Mouse (Mus musculus) cerebellum, adult 11-12 months (tissue): ENCODE results near the gene Prkcz.

Experiments used
- DNase-seq: peaks from one replicate; pipeline ENCODE4 v3.0.0; 2022

The Prkcz gene

DNA sequence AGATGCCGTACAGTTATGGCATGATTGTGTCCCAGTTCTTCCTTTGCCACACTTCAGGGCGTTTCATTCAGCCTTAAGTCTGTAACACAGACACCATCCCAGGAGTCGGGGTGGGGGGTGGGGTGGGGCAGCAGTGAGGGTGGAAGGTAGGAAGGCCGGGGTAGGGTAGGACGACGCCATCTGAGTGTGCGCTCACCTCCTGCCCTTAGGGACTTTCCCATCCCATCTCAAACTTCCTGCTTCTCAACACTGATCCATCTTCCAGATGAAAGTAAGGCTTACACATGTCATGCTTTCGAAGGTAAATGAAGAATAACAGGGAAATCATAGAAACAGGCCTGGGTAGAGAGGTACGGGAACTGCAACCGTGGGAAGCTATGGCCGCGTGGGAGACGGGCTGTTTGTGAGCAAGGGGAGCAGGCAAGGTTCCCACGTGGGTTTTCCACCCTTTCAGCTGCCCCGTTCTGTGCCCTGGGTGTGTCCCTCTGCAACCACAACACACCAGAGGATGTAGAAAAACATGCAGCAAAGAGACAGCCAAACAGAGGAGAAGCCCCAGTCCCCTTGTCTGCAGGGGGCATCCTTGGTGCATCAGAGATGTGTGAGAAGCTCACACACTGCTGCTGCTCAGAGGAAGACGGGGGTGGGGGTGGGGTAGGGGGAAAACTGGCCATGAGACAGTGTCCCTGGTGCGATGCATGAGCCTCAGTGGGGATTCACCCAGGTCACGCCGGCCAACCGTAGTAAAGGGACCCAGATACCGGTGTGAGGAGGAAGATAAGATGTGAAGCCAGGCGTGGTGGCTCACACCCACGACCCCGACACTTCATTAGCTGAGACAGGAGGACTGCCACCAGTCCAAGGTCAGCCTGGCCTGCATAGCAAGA, 54.6 kb downstream of the Prkcz start:
- DNase-seq: peak; percentile 47

- peak; percentile 63 for DNase-seq
These were observed 55.6 kb downstream of the Prkcz start for GRCm38 (mm10) chr4:155305531-155306031.

- no peak for DNase-seq
These were observed 56.6 kb downstream of the Prkcz start for GRCm38 (mm10) chr4:155304508-155305096.

GRCm38 (mm10) chr4:155301965-155302364, 59.2 kb downstream of the Prkcz start:
- DNase-seq: peak; percentile 67

GRCm38 (mm10) chr4:155301098-155301447, 60.1 kb downstream of the Prkcz start:
- no peak for DNase-seq

DNA sequence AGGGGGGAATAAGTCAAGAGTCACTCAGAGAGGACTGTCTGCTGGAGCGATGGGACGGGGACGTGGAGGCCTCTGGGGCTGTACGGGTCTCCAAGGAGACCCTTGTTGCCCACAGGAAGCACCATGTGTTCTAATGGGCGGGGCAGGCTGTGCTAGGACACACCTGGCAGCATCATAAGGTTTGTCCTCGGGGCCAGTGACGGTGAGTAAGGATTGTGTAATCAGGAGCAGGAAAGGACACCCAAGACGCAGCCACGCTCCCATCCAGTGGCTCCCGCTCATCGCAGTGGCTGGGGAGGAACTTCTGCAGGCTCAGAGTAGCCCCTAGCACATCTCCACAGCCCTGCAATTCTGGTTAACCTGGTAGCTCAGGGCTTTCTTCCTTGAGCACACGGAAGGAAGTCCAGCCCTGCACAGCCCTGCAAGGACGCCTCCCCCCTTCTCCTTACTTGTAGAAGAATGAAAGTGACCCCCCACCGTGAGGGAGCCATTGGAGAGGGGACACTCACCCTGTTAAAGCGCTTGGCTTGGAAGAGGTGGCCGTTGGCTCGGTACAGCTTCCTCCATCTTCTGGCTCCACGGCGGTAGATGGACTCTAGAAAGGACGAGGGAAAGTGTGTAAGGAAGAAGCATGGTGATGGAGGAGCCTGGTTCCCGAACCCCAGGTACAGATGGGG, 60.6 kb downstream of the Prkcz start:
- DNase-seq: peak; percentile 62

DNA sequence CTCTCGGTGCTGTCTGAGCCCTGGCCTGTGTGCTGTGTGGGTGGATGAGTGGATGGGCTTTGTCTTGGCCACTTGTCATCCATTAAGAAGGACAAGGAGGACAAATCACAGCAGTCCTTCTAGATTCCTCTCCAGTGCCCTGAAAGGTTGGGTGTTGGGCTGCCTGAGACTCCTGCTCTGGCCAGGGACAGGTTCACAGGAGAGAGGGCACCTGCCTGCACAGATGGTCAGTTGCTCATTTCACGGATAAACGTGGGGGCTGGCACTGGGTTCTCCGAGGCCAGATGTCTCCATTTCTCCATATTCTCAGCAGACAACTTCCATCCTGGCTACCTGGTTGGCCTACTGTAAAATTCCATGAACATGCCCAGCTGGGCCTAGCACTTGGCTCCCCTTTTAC, 62.3 kb downstream of the Prkcz start:
- peak; percentile 96 for DNase-seq

DNA sequence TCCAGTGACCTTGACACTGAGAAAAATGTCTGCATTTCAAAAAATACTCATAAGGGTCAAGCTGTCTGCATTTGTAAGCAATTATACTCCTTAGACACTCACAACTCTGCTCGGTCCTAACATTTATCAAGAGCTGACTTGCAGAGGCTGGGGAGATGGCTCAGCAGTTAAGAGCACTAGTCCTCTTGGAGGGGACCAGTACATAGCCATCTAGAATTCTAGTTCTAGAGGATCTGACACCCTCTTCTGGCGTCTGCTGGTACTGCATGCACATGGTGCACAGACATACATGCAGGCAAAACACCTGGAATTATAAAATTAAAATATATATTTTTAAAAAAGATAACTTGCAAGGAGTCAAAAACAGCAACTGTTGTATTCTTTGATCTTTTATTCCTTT, 64.1 kb downstream of the Prkcz start:
- DNase-seq: peak; percentile 65

GRCm38 (mm10) chr4:155295996-155296395, 65.2 kb downstream of the Prkcz start:
- peak; percentile 73 for DNase-seq

GRCm38 (mm10) chr4:155295026-155295590, 66.1 kb downstream of the Prkcz start:
- peak; percentile 47 for DNase-seq

- peak; percentile 57 for DNase-seq
These were observed 66.8 kb downstream of the Prkcz start for GRCm38 (mm10) chr4:155294381-155294780.

DNA sequence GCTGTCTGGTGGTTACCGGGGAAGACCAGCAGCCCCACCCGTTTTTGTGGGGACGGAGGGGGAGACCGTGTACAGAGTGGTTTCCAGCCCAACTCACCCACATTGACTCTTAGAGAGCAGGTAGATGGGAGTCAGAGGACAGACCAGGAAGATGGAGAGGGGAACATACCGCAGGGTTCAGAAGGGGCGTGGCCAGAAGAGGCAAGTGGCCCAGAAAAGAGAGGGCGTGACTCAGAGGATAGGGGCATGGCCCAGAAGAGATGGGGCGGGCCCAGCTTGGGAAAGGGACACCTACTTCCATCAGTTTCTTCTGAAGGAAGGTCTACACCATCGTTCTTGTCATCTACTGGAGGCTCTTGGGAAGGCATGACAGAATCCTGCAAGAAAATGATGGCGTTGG, 68.3 kb downstream of the Prkcz start:
- DNase-seq: no peak

- DNase-seq: peak; percentile 95
These were observed 71.1 kb downstream of the Prkcz start for GRCm38 (mm10) chr4:155290045-155290444.

GRCm38 (mm10) chr4:155288586-155288985, 72.6 kb downstream of the Prkcz start:
- DNase-seq: no peak

- DNase-seq: peak; percentile 73
These were observed 73.4 kb downstream of the Prkcz start for GRCm38 (mm10) chr4:155287713-155288112.

DNA sequence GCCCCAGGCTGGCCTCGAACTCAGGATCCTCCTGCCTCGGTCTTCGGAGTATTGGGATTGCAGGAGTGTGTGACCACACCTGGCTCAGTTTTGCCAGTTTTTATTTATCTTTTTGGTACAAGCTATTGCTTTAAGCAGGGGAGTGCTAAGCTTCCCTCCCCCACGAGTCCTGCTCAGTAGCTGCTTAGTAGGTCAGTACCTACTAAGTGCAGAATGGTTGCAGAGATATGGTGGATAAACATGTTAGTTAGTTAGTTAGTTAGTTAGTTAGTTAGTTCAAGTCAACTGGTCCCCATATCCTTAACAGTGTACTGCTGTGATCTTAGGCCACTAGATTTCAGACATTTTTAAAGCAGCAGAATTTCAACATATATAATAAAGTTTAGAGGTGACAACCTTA, 75.1 kb downstream of the Prkcz start:
- no peak for DNase-seq

DNA sequence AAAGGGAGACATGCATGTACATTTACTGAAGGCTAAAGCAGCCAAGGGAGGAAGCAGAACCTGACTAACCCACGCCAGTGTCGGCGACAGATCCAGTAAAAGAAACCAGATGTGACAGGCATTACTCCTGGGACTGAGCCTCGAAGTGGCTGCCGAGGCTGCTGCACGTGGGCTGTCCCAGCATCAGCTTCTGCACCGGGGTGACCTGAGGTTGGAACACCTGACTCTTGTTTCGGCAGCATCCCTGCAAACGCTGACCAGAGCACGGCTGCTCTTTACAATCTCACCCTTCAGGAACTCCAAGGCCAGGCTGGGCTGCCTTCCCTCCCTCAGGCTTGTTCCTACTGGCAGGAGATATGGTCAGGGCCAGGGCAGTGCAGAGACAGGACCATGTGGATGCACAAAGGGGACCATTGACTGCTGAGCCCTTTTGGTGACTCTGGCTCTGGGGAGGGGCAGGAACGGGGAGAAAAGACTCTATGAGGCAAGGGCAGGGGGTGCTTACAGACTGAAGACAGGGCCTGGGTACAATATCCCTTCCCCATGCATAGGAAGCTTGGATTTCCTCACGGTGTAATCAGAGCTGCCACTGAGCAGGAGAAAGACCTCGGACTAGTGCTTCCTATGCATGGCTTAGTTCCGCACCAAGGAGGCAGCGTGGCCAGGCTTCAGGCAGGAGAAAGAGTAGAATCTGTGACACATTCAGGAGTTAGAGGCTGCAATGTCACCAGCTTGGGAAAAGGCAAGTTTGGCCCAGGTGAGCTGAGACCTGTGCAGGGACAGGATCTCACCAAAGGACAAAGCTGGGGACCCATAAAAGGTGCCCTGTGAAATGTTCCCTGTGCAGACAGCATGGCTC, 76.4 kb downstream of the Prkcz start:
- no peak for DNase-seq

DNA sequence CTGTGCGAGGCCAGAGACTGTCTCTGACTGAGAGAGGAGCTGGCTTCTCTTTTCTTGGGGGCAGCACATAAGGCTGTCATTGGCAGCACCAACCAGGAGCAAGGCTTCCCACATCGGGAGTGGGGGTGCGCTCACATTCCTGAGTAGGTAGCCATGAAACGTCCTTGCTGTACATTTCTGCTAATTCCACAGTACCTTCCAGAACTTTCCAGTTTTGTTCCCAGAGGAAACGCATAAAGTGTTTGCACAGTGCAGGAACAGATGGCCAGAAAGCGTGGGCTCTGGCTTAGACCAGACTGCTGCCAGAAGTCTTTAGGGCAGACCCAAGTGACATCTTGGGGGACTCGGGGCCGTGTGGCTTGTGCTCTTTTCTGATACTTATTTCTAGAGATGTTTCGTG, 77.6 kb downstream of the Prkcz start:
- peak; percentile 78 for DNase-seq

DNA sequence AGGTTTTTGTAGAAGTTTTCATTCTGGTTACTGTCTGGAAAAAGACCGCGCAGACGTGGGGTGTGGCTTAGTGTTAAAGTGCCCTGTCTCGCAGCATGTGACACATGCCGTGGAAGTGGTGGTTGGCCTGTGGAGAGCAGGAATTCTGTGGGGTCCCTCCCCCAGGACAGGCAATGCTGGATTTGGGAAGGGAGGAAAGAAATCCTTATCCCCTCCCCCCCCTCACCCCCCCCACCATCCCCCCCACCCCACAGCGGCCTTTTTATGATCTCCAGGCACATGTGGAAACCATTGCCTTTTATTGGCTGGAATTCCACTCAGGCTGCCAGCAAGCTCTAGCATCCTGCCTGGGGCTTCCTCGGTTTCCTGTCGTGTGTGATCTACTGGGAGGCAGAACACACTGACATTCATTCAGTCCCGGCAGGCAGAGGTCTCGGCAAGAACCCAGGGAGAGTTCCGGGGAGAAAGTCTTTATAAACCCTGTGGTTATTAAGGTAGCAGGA, 78.1 kb downstream of the Prkcz start:
- DNase-seq: no peak

DNA sequence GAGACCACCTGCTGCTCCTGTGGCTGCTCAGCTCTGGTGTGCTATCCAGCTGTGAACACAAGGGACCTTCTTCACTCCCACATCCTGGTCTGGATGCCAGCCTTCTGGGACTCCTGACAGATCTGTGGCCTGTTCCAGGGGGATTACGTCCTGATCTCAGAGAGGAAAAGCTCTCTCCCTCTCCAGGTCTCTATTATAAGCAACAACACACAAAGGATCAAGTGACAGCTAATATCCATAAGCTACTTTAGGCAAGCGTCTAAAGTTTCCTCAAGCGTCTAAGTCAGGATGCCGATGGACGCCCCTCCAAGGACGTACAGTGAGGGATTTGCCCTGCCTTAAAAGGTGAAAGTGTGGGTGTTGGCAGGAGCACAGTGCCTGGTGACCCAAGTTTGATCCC, 78.9 kb downstream of the Prkcz start:
- no peak for DNase-seq

DNA sequence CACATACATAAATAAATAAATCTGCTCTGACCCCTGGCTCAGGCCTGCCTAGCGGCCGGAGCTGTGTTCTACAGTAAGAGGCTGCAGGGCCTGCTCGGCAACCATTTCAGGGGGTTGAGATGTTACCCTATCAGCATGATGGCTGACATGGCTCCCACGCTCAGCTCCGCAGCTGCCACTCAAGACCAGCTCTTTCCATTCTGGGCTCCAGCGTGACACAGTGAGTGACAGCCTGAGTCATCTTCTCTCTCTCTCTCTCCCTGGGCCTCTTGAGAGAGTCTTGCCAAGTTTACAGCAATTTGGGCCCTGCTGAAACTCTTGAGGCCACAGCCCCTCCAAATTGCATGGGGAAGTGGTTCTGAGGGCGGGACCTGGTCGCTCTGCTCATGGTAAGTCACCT, 79.5 kb downstream of the Prkcz start:
- DNase-seq: no peak

DNA sequence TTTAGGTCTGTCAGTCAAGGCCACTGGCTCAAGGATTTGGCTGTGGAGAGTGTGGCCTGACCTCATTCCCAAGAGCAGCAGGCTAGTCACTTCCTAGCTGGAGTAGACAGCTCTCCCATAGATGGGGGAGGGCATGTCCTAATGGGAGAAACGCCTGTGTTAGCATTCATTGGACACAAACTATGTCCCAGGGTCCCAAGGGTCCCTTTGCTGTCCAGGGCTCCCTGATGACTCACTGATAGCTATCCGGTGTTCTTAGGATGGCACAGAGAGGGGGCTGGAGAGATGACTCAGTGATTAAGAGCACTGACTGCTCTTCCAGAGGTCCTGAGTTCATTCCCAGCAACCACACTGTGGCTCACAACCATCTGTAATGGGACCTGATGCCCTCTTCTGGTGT, 79.9 kb downstream of the Prkcz start:
- DNase-seq: peak; percentile 37
